Mouse (Mus musculus): ENCODE measurements around the gene Cnot6l. TPM values are rescaled to one million over a fixed set of nuclear protein-coding genes. Genes with fewer than 3 reads are reported as not detected.

Cnot6l gene
- polyA plus RNA-seq, 1 experiment from 2014 or later: 4.6 TPM

GRCm38 (mm10) chr5:96196547-96197052 lies 32.6 kb upstream of the Cnot6l start:
- Histone ChIP-seq H3K36me3 (ENCODE audit: control insufficient read depth, insufficient read depth) (no peaks in the 10 kb centered on the region), H3K4me2 (ENCODE audit: low read depth, low read length) (no peak overlapping the region), H3K4me3 (ENCODE audit: low read depth, low read length) (no peak overlapping the region), H3K27ac (ENCODE audit: low read length) (no peak overlapping the region), H3K9ac (ENCODE audit: low read depth, low read length) (no peak overlapping the region), H3K9me3 (replicated peaks; ENCODE audit: control insufficient read depth, low read length) (no peaks in the 10 kb centered on the region), H3K27me3 (ENCODE audit: control insufficient read depth, insufficient read depth, low read depth, low read length) (no peaks in the 10 kb centered on the region), H3K4me1 (ENCODE audit: control insufficient read depth, low read depth, low read length) (peaks cover 4% of the 10 kb centered on the region; the same call in 1 of the 2 replicates)
- WGBS (ENCODE audit: insufficient replicate concordance): 33% methylated on average over 2 of the region's 2 CpGs
- ATAC-seq (ENCODE audit: low read depth): no peak

- WGBS (ENCODE audit: insufficient replicate concordance): 37% methylated on average over 4 of the region's 4 CpGs
- no peak overlapping the region for H3K4me2 ChIP-seq (ENCODE audit: low read depth, low read length)
- H3K4me3 ChIP-seq (ENCODE audit: low read depth, low read length): no peak overlapping the region
- H3K9ac ChIP-seq (ENCODE audit: low read depth, low read length): no peak overlapping the region
- no peaks in the 10 kb centered on the region for H3K9me3 ChIP-seq (replicated peaks; ENCODE audit: control insufficient read depth, low read length)
- no peaks in the 10 kb centered on the region for H3K27me3 ChIP-seq (ENCODE audit: control insufficient read depth, insufficient read depth, low read depth, low read length)
- H3K4me1 ChIP-seq (ENCODE audit: control insufficient read depth, low read depth, low read length): no peaks in the 10 kb centered on the region
- no peak for ATAC-seq (ENCODE audit: low read depth)
- H3K36me3 ChIP-seq (ENCODE audit: control insufficient read depth, insufficient read depth): no peaks in the 10 kb centered on the region
- no peak overlapping the region for H3K27ac ChIP-seq (ENCODE audit: low read length)
These were observed 27.3 kb upstream of the Cnot6l start for GRCm38 (mm10) chr5:96191251-96191650.

GRCm38 (mm10) chr5:96189761-96190160 lies 25.8 kb upstream of the Cnot6l start:
- Histone ChIP-seq H3K9me3 (replicated peaks; ENCODE audit: control insufficient read depth, low read length) (no peaks in the 10 kb centered on the region), H3K36me3 (ENCODE audit: control insufficient read depth, insufficient read depth) (no peaks in the 10 kb centered on the region), H3K27me3 (ENCODE audit: control insufficient read depth, insufficient read depth, low read depth, low read length) (no peaks in the 10 kb centered on the region), H3K9ac (ENCODE audit: low read depth, low read length) (no peak overlapping the region), H3K4me2 (ENCODE audit: low read depth, low read length) (no peak overlapping the region), H3K4me1 (ENCODE audit: control insufficient read depth, low read depth, low read length) (no peaks in the 10 kb centered on the region), H3K27ac (ENCODE audit: low read length) (no peak overlapping the region), H3K4me3 (ENCODE audit: low read depth, low read length) (no peak overlapping the region)
- WGBS (ENCODE audit: insufficient replicate concordance): 72% methylated on average over 1 of the region's 1 CpGs
- no peak for ATAC-seq (ENCODE audit: low read depth)

GRCm38 (mm10) chr5:96183987-96184386 lies 20.0 kb upstream of the Cnot6l start:
- Histone ChIP-seq H3K4me3 (ENCODE audit: low read depth, low read length) (no peak overlapping the region), H3K4me2 (ENCODE audit: low read depth, low read length) (no peak overlapping the region), H3K36me3 (ENCODE audit: control insufficient read depth, insufficient read depth) (no peaks in the 10 kb centered on the region), H3K9me3 (replicated peaks; ENCODE audit: control insufficient read depth, low read length) (no peaks in the 10 kb centered on the region), H3K4me1 (ENCODE audit: control insufficient read depth, low read depth, low read length) (no peaks in the 10 kb centered on the region), H3K9ac (ENCODE audit: low read depth, low read length) (no peak overlapping the region), H3K27me3 (ENCODE audit: control insufficient read depth, insufficient read depth, low read depth, low read length) (no peaks in the 10 kb centered on the region), H3K27ac (ENCODE audit: low read length) (no peak overlapping the region)
- WGBS (ENCODE audit: insufficient replicate concordance): 31% methylated on average over 2 of the region's 2 CpGs
- ATAC-seq (ENCODE audit: low read depth): no peak

- no peaks in the 10 kb centered on the region for H3K9me3 ChIP-seq (replicated peaks; ENCODE audit: control insufficient read depth, low read length)
- H3K4me2 ChIP-seq (ENCODE audit: low read depth, low read length): no peak overlapping the region
- H3K9ac ChIP-seq (ENCODE audit: low read depth, low read length): no peak overlapping the region
- no peak for ATAC-seq (ENCODE audit: low read depth)
- 66% methylated on average over 2 of the region's 2 CpGs for WGBS (ENCODE audit: insufficient replicate concordance)
- H3K27me3 ChIP-seq (ENCODE audit: control insufficient read depth, insufficient read depth, low read depth, low read length): no peaks in the 10 kb centered on the region
- H3K4me3 ChIP-seq (ENCODE audit: low read depth, low read length): no peak overlapping the region
- H3K36me3 ChIP-seq (ENCODE audit: control insufficient read depth, insufficient read depth): no peaks in the 10 kb centered on the region
- no peaks in the 10 kb centered on the region for H3K4me1 ChIP-seq (ENCODE audit: control insufficient read depth, low read depth, low read length)
- H3K27ac ChIP-seq (ENCODE audit: low read length): no peak overlapping the region
These were observed 19.2 kb upstream of the Cnot6l start for GRCm38 (mm10) chr5:96183211-96183610.

GRCm38 (mm10) chr5:96176879-96177358 lies 12.9 kb upstream of the Cnot6l start:
- Histone ChIP-seq H3K4me2 (ENCODE audit: low read depth, low read length) (no peak overlapping the region), H3K4me1 (ENCODE audit: control insufficient read depth, low read depth, low read length) (no peaks in the 10 kb centered on the region), H3K27ac (ENCODE audit: low read length) (no peak overlapping the region), H3K27me3 (ENCODE audit: control insufficient read depth, insufficient read depth, low read depth, low read length) (no peaks in the 10 kb centered on the region), H3K4me3 (ENCODE audit: low read depth, low read length) (no peak overlapping the region), H3K36me3 (ENCODE audit: control insufficient read depth, insufficient read depth) (no peaks in the 10 kb centered on the region), H3K9me3 (replicated peaks; ENCODE audit: control insufficient read depth, low read length) (no peaks in the 10 kb centered on the region), H3K9ac (ENCODE audit: low read depth, low read length) (no peak overlapping the region)
- no peak for ATAC-seq (ENCODE audit: low read depth)
- 39% methylated on average over 11 of the region's 11 CpGs for WGBS (ENCODE audit: insufficient replicate concordance)

- H3K9ac ChIP-seq (ENCODE audit: low read depth, low read length): no peak overlapping the region
- no peak for ATAC-seq (ENCODE audit: low read depth)
- no peaks in the 10 kb centered on the region for H3K36me3 ChIP-seq (ENCODE audit: control insufficient read depth, insufficient read depth)
- no peaks in the 10 kb centered on the region for H3K27me3 ChIP-seq (ENCODE audit: control insufficient read depth, insufficient read depth, low read depth, low read length)
- no peak overlapping the region for H3K4me2 ChIP-seq (ENCODE audit: low read depth, low read length)
- H3K4me1 ChIP-seq (ENCODE audit: control insufficient read depth, low read depth, low read length): no peaks in the 10 kb centered on the region
- H3K27ac ChIP-seq (ENCODE audit: low read length): no peak overlapping the region
- H3K9me3 ChIP-seq (replicated peaks; ENCODE audit: control insufficient read depth, low read length): no peaks in the 10 kb centered on the region
- no peak overlapping the region for H3K4me3 ChIP-seq (ENCODE audit: low read depth, low read length)
- WGBS (ENCODE audit: insufficient replicate concordance): 66% methylated on average over 9 of the region's 9 CpGs
These were observed 12.2 kb upstream of the Cnot6l start for GRCm38 (mm10) chr5:96176121-96176520.

GRCm38 (mm10) chr5:96171765-96172164 lies 7.8 kb upstream of the Cnot6l start:
- Histone ChIP-seq H3K9me3 (replicated peaks; ENCODE audit: control insufficient read depth, low read length) (no peaks in the 10 kb centered on the region), H3K4me3 (ENCODE audit: low read depth, low read length) (no peak overlapping the region), H3K36me3 (ENCODE audit: control insufficient read depth, insufficient read depth) (no peaks in the 10 kb centered on the region), H3K4me1 (ENCODE audit: control insufficient read depth, low read depth, low read length) (no peaks in the 10 kb centered on the region), H3K27me3 (ENCODE audit: control insufficient read depth, insufficient read depth, low read depth, low read length) (no peaks in the 10 kb centered on the region), H3K4me2 (ENCODE audit: low read depth, low read length) (no peak overlapping the region), H3K9ac (ENCODE audit: low read depth, low read length) (no peak overlapping the region), H3K27ac (ENCODE audit: low read length) (no peak overlapping the region)
- WGBS (ENCODE audit: insufficient replicate concordance): 75% methylated on average over 4 of the region's 4 CpGs
- no peak for ATAC-seq (ENCODE audit: low read depth)

- Histone ChIP-seq H3K4me2 (ENCODE audit: low read depth, low read length) (no peak overlapping the region), H3K27ac (ENCODE audit: low read length) (no peak overlapping the region), H3K9me3 (replicated peaks; ENCODE audit: control insufficient read depth, low read length) (no peaks in the 10 kb centered on the region), H3K36me3 (ENCODE audit: control insufficient read depth, insufficient read depth) (no peaks in the 10 kb centered on the region), H3K4me1 (ENCODE audit: control insufficient read depth, low read depth, low read length) (no peaks in the 10 kb centered on the region), H3K27me3 (ENCODE audit: control insufficient read depth, insufficient read depth, low read depth, low read length) (no peaks in the 10 kb centered on the region), H3K4me3 (ENCODE audit: low read depth, low read length) (no peak overlapping the region), H3K9ac (ENCODE audit: low read depth, low read length) (no peak overlapping the region)
- ATAC-seq (ENCODE audit: low read depth): no peak
- 29% methylated on average over 3 of the region's 3 CpGs for WGBS (ENCODE audit: insufficient replicate concordance)
These were observed 6.5 kb upstream of the Cnot6l start for GRCm38 (mm10) chr5:96170443-96170842.
